ENCODE assay signal across 14 mouse cellular contexts in the genomic region with DNA sequence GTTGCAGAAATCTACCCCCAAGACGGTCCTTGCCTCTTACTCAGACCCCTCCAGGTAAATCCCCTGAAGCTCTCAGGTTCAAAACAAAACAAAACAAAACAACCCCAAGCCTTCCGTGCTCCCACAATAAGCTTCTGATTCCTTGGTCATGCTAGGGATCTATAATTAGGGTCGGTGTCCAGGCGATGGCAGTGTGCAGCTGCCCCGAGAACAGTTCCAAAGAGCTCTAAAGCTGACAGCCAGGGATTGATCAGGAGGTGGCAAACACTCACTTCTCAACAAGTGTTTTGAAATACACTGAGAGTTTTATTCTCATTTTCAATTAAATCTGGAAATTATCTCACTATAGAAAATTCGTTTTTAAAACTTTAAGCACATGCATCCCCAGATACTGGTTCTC. TPM values are rescaled to one million over a fixed set of nuclear protein-coding genes. Genes with fewer than 3 reads are reported as not detected.
DNase-seq lines count a peak whose midpoint lies in the region; ATAC-seq and TF ChIP-seq lines count a peak whose summit lies in the region.
"Had no signal": no experiment of that assay in that cellular context is flagged by ENCODE, and none has a peak within 500 bp of the region (broad histone marks: within the 10 kb centered on the region; RNA-seq: fewer than 3 reads in every experiment).

No protein-coding gene starts in this region.

- no peaks in the 10 kb centered on the region for H3K36me3 ChIP-seq in heart, postnatal 0 days (replicated peaks; ENCODE audit: control insufficient read depth, insufficient read depth, low read length)
- H3K36me3 ChIP-seq in lung, postnatal 0 days (ENCODE audit: insufficient read depth, low read length), result no peaks in the 10 kb centered on the region
- H3K36me3 ChIP-seq: midbrain, embryonic 12.5 days; stomach, embryonic 15.5 days had no signal

- no peak for ATAC-seq in heart, postnatal 0 days (ENCODE audit: insufficient read depth, low read depth)
- ATAC-seq in lung, postnatal 0 days, result no peak
- ATAC-seq in megakaryocyte progenitor cell, adult 5-6 weeks (replicated peaks; ENCODE audit: poor library complexity), result 0 out of 2 replicates have a peak, but pooled peaks have one; percentile 27
- ATAC-seq in frontal cortex, adult (ENCODE audit: low TSS enrichment), result no peak

- no peak for TF ChIP-seq EP300 in heart, postnatal 0 days (IDR thresholded peaks at IDR 0.05; ENCODE audit: low read depth)
- TF ChIP-seq EP300 in lung, postnatal 0 days (IDR thresholded peaks at IDR 0.05), result no peak

- 29% methylated on average over 6 of the region's 6 CpGs for WGBS in heart, postnatal 0 days
- 41% methylated on average over 6 of the region's 6 CpGs for WGBS in lung, postnatal 0 days

- no peak overlapping the region for H3K4me2 ChIP-seq in heart, postnatal 0 days (ENCODE audit: low read depth, low read length)
- no peak overlapping the region for H3K4me2 ChIP-seq in lung, postnatal 0 days (replicated peaks; ENCODE audit: low read depth, low read length)
- H3K4me2 ChIP-seq: midbrain, embryonic 12.5 days; stomach, embryonic 15.5 days had no signal

- H3K9ac ChIP-seq in heart, postnatal 0 days (replicated peaks; ENCODE audit: low read depth, low read length), result no peak overlapping the region
- H3K9ac ChIP-seq in lung, postnatal 0 days (replicated peaks; ENCODE audit: low read depth), result no peak overlapping the region
- H3K9ac ChIP-seq: midbrain, embryonic 12.5 days; stomach, embryonic 15.5 days had no signal

- no peaks in the 10 kb centered on the region for H3K4me1 ChIP-seq in heart, postnatal 0 days (ENCODE audit: control insufficient read depth, insufficient read depth)
- no peaks in the 10 kb centered on the region for H3K4me1 ChIP-seq in lung, postnatal 0 days (ENCODE audit: insufficient read depth, low read depth, low read length)
- H3K4me1 ChIP-seq: midbrain, embryonic 12.5 days; stomach, embryonic 15.5 days had no signal

- DNase-seq in heart, postnatal 0 days (ENCODE audit: low spot score), result no peak
- DNase-seq in heart, postnatal 14 days, result no peak
- DNase-seq in lung, postnatal 0 days (ENCODE audit: low spot score), result peak; percentile 22
- no peak for DNase-seq in lung, postnatal 25 days (ENCODE audit: low spot score)
- peak; percentile 75 for DNase-seq in adipocyte (ENCODE audit: low spot score)
- DNase-seq: heart, postnatal 10 days; liver; right cerebral cortex, postnatal 14 days had no signal

- peak; percentile 37 for TF ChIP-seq CTCF in heart, postnatal 0 days (IDR thresholded peaks at IDR 0.05; ENCODE audit: low read depth)
- peak; percentile 49 for TF ChIP-seq CTCF in lung, postnatal 0 days (IDR thresholded peaks at IDR 0.05)

- no peaks in the 10 kb centered on the region for H3K9me3 ChIP-seq in heart, postnatal 0 days (replicated peaks; ENCODE audit: control insufficient read depth, low read length)
- H3K9me3 ChIP-seq in lung, postnatal 0 days (ENCODE audit: low read length), result no peaks in the 10 kb centered on the region
- H3K9me3 ChIP-seq: midbrain, embryonic 12.5 days; stomach, embryonic 15.5 days had no signal

- no peak overlapping the region for H3K27ac ChIP-seq in heart, postnatal 0 days (ENCODE audit: low read depth)
- H3K27ac ChIP-seq in lung, postnatal 0 days (ENCODE audit: low read length), result no peak overlapping the region
- H3K27ac ChIP-seq: midbrain, embryonic 12.5 days; stomach, embryonic 15.5 days had no signal

- no peaks in the 10 kb centered on the region for H3K27me3 ChIP-seq in heart, postnatal 0 days (ENCODE audit: control insufficient read depth, insufficient read depth, low read length)
- no peaks in the 10 kb centered on the region for H3K27me3 ChIP-seq in lung, postnatal 0 days (replicated peaks; ENCODE audit: insufficient read depth, low read length)
- H3K27me3 ChIP-seq: stomach, embryonic 15.5 days had no signal

- intact Hi-C loops in heart, postnatal 14 days (cut with DNase I), result loop anchor here (5.0 kb wide), 1 partner anchor 346 kb away; no protein-coding TSS in a partner anchor

- no peak overlapping the region for H3K4me3 ChIP-seq in heart, postnatal 0 days (ENCODE audit: low read depth, low read length)
- no peak overlapping the region for H3K4me3 ChIP-seq in lung, postnatal 0 days (ENCODE audit: low read depth, low read length)
- H3K4me3 ChIP-seq: midbrain, embryonic 12.5 days; stomach, embryonic 15.5 days had no signal

RNA-seq across cellular contexts. Expression of a gene that starts 17.8 kb away (rescaled TPM):
- total RNA-seq in heart, postnatal 0 days (2014; rRNA removed; ENCODE audit: low replicate concordance), result not detected in 2 replicates
- not detected in 2 replicates for polyA plus RNA-seq in heart, postnatal 0 days (2015; fragmentation: Nextera tagmentation; extraction: Ambion mirVana)
- total RNA-seq in heart, postnatal 14 days (2021), result not detected
- polyA plus RNA-seq in lung, postnatal 0 days (2015; fragmentation: Nextera tagmentation; extraction: Ambion mirVana), result not detected in 2 replicates
- not detected in 2 replicates for total RNA-seq in megakaryocyte progenitor cell, adult 5-6 weeks (2015)
- not detected in 2 replicates for total RNA-seq in megakaryocyte progenitor cell, adult 5-6 weeks (2017)
- total RNA-seq: heart, postnatal 10 days had no signal
- polyA plus RNA-seq: large intestine, adult 2 months; midbrain, embryonic 12.5 days; neural tube, embryonic 14.5 days; stomach, embryonic 15.5 days had no signal

RNA-seq across cellular contexts. Expression of a gene that starts 43.9 kb away (rescaled TPM):
- not detected in 2 replicates for total RNA-seq in heart, postnatal 0 days (2014; rRNA removed; ENCODE audit: low replicate concordance)
- not detected in 2 replicates for polyA plus RNA-seq in heart, postnatal 0 days (2015; fragmentation: Nextera tagmentation; extraction: Ambion mirVana)
- not detected for total RNA-seq in heart, postnatal 14 days (2021)
- 0.37 and 1.2 TPM in 2 replicates for polyA plus RNA-seq in lung, postnatal 0 days (2015; fragmentation: Nextera tagmentation; extraction: Ambion mirVana)
- not detected in 2 replicates for total RNA-seq in megakaryocyte progenitor cell, adult 5-6 weeks (2015)
- total RNA-seq in megakaryocyte progenitor cell, adult 5-6 weeks (2017), result 0.07 TPM in 1 of 2 replicates, not detected in the other
- total RNA-seq: heart, postnatal 10 days had no signal
- polyA plus RNA-seq: midbrain, embryonic 12.5 days had no signal

Comparison
In these comparisons a context has a peak if more than half of its experiments do, and no peak if none do; other contexts are left out.
1. DNase-seq: peak in lung, postnatal 0 days (single experiment) and adipocyte (single experiment); none in heart, postnatal 0 days (single experiment), heart, postnatal 14 days (0 of 2) and lung, postnatal 25 days (single experiment).